Mouse (Mus musculus) frontal cortex, postnatal 36 days (tissue): ENCODE measurements around the gene Ctsll3.

Experiments
- DNase-seq, 2 experiments: peaks; one replicate each; pipeline ENCODE4 v3.0.0; 2022; ENCODE audit warnings: low spot score in 2 of 2

Gene Ctsll3

DNA sequence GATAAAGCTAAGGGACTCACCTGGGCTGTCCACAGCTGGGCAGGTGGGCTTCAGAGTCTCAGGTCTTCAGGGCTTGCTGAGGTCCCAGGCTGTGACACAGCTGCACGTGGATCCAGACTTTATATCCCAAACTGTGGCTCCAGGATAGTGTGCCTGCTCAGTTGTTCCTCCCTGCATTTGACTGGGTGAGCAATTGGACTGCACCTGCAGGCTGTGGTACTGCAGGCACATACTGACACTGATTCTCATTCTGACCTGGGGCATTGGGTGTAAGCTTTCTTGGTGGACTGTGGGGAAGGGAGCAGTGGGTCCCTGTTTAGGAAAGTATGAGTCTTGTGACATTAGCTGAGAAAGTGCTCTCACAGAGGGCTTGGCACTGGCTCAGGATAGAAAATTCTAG lies at the start of gene Ctsll3:
Gene Ctsll3, minus strand, starts transcription at position 101 of the 400 bp plus-strand sequence.
- DNase-seq, result no peak

DNA sequence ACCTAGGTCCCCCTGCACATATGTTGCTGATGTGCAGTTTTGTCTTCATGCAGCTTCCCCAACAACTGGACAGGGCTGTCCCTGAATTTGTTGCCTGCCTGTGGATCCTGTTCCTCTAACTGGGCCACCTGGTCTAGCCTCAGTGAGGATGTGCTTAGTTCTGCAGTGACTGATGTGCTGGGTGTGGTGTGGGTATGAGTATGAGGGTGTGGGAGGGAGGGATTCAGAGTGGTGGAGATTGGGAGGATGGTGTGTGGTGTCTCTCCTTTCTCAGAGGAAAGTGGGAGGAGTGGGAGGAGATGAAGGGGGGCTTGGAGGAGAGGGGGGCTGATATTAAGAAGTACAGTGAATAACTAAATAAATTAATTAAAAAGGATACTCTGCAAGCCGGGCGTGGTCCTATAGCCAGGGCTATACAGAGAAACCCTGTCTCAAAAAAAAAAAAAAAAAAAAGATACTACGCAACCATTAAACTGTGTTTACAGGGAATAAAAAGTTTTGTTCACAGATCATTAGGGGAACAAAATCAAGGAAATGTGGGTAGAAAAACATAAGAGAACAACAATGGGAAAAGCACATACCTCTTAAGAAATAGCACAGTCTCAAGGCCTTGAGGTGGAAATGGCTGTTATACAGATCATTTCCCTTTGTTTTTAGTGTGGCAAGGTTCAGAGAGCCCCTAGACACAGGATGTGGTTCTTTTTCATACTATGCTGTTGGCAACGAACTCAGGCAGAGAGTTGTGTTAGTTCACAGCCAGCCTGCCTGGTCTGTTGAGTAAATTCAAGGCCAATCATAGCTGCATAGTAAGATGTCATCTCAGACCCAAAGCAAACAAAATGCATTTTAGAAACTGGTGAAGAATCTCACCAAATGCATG lies 45.8 kb upstream of the Ctsll3 start:
- DNase-seq, result no peak

DNA sequence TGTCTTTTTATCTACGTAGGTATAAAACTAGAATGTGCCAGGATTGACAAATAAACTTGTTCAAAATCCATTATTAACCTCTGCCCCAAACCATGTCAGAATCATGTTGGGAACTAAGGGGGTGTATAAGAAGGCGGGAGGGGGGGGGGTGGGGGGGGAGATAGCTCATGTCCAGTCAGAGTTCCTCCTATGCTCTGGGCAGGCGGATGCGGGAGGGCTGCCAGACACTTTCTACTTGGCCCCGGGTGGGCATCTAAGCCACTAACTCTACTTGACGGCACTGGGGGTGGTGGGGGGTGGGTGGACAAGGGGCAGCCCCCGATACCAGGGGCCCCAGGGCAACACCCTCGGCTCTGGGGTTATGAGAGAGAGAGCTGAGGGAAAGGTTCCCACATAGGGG lies 40.5 kb upstream of the Ctsll3 start:
- no peak for DNase-seq

DNA sequence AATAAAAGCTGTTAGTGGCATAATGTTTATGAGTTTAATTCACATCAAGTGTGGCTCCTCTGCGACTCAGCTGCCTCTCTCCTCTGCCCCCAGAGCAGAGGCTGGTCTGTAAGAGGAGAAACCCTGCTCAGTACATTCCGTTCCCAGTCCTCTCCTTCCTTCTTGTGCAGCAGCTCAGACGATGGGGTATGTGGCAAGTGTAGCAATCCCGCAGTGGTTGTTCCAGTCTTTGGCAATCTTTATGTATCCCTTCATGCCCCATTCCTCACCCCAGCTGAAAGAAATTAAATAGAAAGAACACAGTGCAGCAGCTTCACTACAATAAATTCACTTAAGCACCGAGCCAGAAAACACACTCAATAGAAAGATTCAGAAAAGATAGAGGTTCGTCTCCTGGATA lies 40.1 kb upstream of the Ctsll3 start:
- no peak for DNase-seq

DNA sequence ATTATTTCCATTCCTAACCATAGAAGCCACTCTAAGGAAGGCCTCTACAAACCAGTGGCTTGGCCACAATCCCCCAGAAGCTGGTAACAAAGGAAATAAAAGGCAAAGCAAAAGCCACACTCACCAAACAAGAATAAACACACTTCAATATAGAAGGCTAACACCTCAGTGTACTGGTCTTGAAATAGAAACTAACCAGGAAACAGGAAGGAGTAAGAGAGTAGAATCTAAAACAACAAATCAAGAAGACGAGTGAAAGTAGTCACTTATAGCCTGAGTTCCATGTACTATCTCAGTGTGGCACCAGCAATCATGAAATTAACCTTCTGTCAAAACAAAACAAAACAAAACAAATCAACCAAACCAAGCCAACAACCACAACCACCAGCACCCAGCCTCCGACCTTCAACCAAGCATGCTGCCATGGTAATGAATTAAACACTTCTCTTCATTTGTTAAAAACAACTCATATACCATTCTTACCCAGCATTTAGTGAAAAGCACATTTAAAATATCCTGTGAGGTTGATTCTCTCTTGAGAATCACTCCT lies 36.8 kb upstream of the Ctsll3 start:
- no peak for DNase-seq

DNA sequence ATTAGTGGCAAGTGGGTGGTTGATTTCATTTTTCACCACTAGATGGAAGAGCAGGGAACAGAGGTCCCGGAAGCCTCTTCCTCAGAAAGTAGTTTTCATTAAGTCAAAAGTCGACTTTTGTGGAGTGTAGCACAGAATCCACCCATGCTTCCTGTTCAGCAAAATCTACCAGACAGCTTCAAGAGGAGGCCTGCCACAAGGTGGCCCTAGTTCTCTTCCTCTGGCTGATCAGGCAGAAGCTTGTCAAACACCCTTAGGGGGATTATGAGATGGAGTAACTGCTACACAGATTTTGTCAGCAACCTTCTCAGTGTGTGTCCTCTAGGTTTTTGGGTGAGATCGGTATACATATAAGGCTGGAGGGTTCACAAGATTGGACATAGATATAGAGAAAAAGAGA lies 23.4 kb upstream of the Ctsll3 start:
- no peak for DNase-seq

DNA sequence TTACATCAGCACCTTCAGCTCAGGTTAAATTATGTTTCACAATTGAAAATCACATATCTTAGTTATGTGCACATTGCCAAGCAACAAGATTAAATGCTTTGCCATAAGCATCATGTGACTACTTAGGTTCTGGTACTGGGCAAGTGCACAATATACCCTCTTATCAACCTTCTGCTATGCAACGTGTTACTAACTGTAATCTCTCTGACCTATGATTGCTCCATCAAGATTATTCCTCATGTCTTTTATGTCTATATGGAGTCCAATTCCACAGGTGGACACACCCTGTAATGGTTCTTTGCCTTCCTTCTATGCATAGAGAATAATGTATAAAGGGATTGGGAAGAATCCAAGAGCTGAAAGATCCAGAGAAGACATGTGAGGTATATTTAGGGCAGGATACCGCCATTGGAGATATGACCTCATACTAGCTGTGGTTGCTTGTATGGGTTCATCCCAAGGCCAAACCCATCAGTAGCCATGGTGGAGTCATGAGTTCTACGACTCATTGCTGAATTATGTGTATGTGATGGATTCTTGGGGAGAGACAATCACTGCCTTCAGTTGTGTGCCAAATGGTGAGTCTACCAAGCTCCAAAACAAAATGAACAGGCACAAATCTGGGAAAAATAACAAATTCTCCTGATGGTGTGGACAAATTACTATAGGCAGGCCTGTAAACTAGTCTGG lies 18.0 kb upstream of the Ctsll3 start:
- no peak for DNase-seq

DNA sequence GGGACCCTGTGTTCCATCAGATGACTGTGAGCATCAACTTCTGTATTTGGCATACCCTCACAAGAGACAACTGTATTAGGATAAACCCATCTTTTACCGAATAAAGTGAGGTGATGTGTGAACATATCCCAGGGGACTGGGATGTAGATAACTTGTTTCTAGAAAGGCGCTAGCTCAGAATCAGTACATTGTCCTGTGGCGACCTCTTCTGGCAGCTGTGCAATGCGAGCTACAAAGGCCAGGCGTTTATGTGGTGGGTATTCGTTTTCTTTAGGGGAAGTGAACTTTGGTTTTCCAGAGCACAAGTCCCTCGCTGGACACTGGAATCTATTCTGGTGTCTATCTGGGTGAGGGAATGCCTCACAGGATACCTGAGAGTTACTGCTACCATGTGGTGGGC lies 16.8 kb upstream of the Ctsll3 start:
- peak; percentile 11 to 16 for DNase-seq

DNA sequence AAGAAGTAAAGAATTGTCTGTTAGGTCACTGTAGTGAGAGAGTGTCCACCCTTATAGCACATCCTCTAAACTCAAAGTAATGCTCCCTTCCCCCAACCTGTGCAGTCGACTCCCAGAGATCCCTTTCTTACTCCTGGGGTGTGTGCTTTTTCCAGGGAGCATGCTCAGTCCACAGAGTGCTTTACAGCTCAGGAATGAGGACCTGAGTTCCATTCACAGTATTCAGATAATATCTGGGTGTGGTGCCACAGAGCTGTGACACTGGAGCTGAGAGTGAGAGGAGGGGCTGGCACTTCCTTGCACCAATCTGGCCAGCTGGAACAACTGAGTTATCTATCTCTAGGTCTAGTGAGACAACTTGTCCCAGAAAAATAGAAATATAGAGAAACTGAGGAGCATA lies 11.1 kb upstream of the Ctsll3 start:
- no peak for DNase-seq

DNA sequence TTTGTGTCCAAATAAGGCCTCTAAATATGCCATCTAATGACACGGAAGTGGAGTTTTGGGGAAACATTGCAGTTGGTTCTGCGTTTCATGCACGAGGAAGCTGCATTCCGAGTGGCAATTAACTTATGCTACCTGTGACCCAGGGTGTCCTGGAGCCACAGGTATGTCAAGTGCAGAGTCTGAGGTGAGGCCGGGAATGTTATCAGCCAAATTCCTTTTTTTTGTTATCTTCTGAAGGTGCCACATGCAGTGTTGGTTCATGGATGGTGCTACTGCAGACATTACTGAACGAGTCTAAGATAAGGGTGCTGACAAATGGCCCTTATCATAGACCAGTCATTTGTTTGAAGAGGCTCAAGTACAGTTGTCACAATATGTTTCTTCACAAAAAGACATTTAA lies 10.1 kb upstream of the Ctsll3 start:
- no peak for DNase-seq

DNA sequence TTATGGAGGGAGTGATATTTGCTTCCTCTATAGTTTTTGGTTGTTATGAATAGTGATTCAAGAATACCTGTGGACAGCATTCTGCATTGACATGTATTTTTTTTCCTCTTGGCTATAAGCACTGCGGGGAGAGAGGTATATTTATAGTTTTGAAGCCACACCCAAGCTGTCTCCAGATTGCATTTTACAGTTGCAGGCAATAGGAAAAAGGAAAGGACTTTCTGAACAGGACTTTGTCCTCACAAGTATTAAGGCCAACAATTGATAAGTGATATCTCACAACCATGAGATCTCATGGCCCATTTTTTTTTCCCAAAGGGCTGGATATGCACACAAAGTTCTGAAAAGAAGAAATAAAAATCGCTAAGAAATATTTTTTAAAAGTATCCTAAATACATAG lies 7.0 kb upstream of the Ctsll3 start:
- DNase-seq, result no peak

DNA sequence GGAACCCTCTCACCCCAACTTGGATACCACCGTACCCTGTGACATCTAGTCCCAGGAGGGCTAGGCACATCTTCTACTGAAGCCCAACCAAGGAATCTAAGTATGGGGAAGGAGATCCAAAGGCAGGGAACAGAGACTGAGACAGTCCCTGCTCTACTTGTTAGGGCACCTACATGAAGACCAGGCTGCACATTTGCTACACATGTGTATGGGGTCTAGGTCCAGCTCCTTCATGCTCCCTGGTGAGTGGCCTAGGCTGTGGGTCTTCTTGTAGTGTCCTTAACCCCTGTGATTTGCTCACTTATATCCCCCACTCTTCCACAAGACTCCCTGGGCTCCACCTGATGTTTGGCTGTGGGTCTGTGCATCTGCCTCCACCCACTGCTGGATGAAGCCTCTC lies 13.2 kb downstream of the Ctsll3 start:
- DNase-seq, result no peak

DNA sequence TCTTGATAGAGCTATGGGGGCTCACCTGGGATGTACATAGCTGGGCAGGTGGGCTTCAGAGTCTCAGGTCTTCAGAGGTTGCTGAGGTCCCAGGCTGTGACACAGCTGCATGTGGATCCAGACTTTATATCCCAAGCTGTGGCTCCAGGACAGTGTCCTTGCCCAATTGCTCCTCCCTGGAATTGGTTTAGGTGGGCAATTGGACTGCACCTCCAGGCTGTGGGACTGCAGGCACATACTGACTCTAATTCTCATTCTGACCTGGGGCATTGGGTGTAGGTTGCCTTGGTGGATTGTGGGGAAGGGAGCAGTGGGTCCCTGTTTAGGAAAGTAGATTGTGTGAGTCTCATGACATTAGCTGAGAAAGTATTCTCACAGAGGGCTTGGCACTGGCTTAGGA lies 16.4 kb downstream of the Ctsll3 start, which contains the start of gene BC051665:
Gene BC051665, minus strand, starts transcription at position 101 of the 400 bp plus-strand sequence.
- no peak for DNase-seq

DNA sequence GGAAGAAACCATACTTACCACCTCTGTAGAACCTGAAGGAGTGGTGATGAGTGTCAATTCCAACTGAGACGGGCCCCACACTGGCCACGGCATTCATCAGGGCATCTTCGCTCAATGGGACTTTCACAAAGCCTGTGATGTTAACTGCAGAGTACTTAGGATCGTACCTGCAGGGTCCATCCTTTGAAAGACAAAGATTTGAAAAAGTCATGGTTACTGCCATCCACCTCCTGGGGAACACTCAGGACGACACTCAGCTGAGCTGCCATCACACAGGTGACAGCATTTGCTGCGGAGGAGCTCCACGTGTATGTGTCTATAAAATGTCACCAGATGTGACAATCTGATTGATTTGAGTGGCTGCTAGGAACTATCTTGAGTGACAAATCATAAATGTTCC lies 19.3 kb downstream of the Ctsll3 start:
- DNase-seq, result no peak

DNA sequence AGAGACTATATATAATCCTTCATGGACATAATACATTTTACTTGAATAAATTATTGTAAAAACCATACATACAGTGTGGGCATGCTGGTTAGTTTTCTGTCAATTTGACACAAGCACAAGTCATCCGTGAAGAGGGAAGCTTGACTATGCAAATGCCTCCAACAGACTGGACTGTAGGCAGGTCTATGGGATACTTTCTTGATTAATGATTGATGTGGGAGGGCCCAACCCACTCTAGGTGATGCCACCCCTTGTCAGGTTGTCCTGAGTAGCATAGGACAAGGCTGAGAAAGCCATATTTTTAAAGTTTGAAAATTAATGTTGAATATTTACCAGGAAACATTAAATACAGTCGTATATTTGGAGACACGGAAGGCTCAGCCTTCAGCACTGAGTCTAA lies 22.1 kb downstream of the Ctsll3 start:
- DNase-seq, result no peak

DNA sequence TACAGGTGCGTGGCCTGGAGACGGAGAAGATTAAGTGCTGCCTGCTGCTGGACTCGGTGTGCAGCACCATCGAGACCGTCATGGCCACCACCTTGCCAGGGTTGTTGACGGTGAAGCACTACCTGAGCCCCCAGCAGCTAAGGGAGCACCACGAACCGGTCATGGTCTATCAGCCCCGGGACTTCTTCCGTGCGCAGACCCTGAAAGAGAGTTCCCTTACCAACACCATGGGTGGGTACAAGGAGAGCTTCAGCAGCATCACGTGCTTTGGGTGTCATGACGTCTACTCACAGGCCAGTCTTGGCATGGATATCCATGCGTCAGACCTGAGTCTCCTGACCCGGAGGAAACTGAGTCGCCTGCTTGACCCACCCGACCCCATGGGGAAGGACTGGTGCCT lies 41.5 kb downstream of the Ctsll3 start:
- DNase-seq, result no peak

DNA sequence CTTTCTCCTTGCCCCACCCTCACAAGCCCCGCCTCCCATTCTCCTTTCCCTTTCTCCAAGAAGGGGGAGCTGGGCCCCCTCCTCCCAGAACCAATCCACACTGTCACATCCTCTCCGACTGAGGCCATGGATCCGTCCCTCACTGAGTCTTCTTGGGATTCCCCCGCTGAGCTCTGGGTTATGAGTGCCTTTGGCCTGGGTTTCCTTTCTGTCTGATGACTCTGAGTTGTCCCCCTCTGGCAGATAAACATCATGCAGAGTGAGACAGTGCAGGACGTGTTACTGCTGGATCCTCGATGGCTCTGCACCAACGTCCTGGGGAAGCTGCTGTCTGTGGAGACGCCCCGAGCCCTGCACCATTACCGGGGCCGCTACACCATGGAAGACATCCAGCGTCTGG lies 42.3 kb downstream of the Ctsll3 start:
- DNase-seq, result no peak

DNA sequence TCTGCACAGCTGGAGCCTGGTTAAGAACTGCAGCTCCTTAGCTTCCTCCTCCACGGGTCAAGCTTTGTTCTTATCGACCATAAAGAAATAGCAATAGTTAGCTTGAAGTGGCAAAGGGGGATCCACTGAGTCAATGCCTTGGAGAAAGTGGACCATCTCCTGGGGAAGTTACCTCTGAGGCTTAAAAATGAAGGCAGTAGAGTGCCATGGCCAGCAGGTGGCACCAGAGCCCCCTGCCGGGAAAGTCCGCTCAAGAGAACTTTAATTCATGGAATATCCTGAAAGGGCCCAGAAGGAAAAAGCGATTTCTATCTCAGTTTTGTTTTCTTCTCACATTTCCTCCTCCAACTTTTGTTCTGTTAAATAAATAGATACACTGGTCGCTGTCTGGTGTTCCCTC lies 43.5 kb downstream of the Ctsll3 start:
- peak in 1 of 2 experiments; percentile 62 for DNase-seq

DNA sequence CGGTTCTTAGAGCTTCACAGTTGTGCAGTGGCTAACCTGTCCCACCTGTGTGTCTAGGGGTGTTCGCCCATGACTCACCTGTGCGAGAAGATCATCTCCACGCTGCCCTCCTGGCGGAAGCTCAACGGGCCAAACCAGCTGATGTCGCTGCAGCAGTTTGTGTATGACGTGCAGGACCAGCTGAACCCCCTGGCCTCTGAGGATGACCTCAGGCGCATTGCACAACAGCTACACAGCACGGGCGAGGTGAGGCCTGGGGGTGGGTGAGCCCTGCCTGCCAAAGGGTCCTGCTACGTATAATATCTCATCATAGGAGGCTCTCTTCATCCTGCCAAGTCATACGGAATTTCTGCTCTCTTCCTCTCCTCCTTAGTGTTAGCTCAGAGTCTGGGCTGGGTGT lies 45.4 kb downstream of the Ctsll3 start:
- DNase-seq, result no peak

DNA sequence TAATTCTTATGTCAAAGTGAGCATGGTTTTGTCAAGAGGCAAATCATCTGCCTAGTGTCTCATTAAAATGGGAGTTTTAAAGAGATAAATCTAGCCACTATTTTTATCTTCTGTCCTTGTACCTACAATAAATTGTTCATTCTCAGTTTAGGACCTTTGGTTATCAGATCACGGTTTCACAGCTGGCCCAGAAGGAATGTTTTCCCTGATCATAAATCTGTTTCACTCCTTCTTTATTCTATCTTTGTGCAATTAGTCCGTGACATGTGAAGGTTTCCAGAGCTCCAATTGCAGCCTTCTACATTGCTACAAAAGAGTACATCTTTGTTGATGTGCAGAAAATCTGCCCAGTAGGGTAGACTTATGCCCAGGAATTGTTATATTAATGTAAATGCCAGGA lies 47.4 kb downstream of the Ctsll3 start:
- no peak for DNase-seq

DNA sequence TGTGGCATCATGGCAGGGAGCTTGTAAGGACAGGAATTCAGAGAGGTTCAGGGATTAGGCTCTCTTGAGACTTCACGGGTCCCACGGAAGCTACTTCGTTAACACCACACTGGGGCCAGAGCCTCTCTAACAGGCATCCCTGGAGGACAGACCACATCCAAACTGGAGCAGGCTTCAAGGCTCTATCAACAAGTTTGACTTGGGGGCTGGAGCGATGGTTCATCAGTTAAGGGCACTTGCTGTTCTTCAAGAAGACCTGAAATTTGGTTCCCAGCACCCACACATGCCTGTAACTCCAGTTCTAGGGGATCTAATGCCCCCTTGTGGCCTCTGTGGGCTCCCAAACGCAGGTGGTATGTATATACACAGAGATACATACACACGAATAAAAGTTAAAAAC lies 49.4 kb downstream of the Ctsll3 start:
- DNase-seq, result no peak

DNA sequence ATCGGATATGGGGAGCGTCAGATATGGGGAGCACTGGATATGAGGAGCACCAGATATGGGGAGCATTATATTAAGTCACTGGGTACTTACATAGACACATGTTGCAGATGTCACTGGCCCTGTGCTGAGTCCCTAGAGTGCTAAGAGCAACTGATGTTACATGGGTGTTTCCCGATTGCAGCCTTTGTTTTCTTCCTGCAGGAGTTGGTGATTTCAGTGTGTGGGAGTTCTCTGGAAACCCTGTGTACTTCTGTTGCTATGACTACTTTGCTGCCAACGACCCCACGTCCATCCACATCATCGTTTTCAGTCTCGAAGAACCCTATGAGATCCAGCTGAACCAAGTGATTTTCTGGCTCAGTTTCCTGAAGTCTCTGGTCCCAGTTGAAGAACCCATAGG lies 51.7 kb downstream of the Ctsll3 start:
- no peak for DNase-seq

DNA sequence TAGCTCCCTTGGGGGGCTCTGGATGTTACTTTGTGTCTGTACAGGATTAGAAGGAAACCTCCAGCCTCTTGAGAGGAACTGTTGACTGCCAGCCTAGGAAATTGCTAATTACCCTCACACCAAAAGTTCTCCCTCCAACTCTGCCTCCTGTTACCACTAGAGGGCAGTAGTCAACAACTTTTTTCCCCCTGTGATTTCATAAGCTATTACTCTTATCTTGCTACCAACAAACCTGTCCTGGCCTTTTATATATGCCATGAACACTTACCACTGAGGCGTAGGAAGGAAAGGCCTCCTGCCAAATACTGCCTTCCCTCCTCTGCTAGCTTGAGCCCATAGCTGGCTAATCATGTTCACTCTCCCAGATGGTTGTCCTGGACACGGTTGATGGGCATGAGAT lies 54.1 kb downstream of the Ctsll3 start:
- no peak for DNase-seq
